Mouse (Mus musculus) heart, postnatal 0 days (tissue): ENCODE results near the gene Pde8b. TPM values are rescaled to one million over a fixed set of nuclear protein-coding genes. Genes with fewer than 3 reads are reported as not detected.

Experiments used
- ATAC-seq: fragments of 200-750 bp; cut with Nextera tagmentation; 2 replicates; pipeline ENCODE4 v1.8.0; 2017; ENCODE audit warnings: low read depth, moderate number of reproducible peaks, moderate library complexity; ENCODE audit not compliant: insufficient read depth
- DNase-seq: peaks from one replicate; pipeline ENCODE4 v3.0.0-alpha.2; 2016; ENCODE audit warnings: low spot score
- H3K27ac ChIP-seq: fragments of 300-500 bp; sonication (generic); 2 replicates; pipeline ENCODE4 v1.5.1; 2014; ENCODE audit warnings: low read depth, mild to moderate bottlenecking
- H3K27me3 ChIP-seq: fragments of 300-500 bp; sonication (generic); 2 replicates; pipeline ENCODE4 v1.6.1; 2014; ENCODE audit warnings: low read length, mixed read lengths; ENCODE audit not compliant: control insufficient read depth, insufficient read depth
- H3K36me3 ChIP-seq: fragments of 300-500 bp; sonication (generic); replicated peaks from 2 replicates; pipeline ENCODE4 v1.6.1; 2014; ENCODE audit warnings: low read length, mixed read lengths; ENCODE audit not compliant: control insufficient read depth, insufficient read depth
- H3K4me1 ChIP-seq: fragments of 300-500 bp; sonication (generic); 2 replicates; pipeline ENCODE4 v1.6.1; 2014; ENCODE audit warnings: antibody characterized with exemption; ENCODE audit not compliant: control insufficient read depth, insufficient read depth
- H3K4me2 ChIP-seq: fragments of 300-500 bp; sonication (generic); 2 replicates; pipeline ENCODE4 v1.6.1; 2014; ENCODE audit warnings: low read depth, mild to moderate bottlenecking, low read length, moderate library complexity
- H3K4me3 ChIP-seq: fragments of 300-500 bp; sonication (generic); 2 replicates; pipeline ENCODE4 v1.5.1; 2014; ENCODE audit warnings: low read depth, low read length
- H3K9ac ChIP-seq: fragments of 300-500 bp; sonication (generic); replicated peaks from 2 replicates; pipeline ENCODE4 v1.6.1; 2014; ENCODE audit warnings: low read depth, low read length, mixed read lengths
- H3K9me3 ChIP-seq: fragments of 300-500 bp; sonication (generic); replicated peaks from 2 replicates; pipeline ENCODE4 v1.6.1; 2016; ENCODE audit warnings: low read length; ENCODE audit not compliant: control insufficient read depth
- CTCF ChIP-seq: IDR thresholded peaks from 2 replicates; pipeline ENCODE4 v1.5.1; 2016; ENCODE audit warnings: antibody characterized with exemption, control low read depth, low read depth
- EP300 ChIP-seq: IDR thresholded peaks from 2 replicates; pipeline ENCODE4 v1.6.1; 2016; ENCODE audit warnings: antibody characterized with exemption, low read depth
- WGBS: fragments of 180-500 bp; shearing (Covaris S2); extraction: QIAGEN DNeasy Blood & Tissue Kit; methylation state at CpG from one replicate; pipeline ENCODE4 v1.1.7; 2014; 5-methylcytosine and 5-hydroxymethylcytosine counted together
- polyA plus RNA-seq: library from polyadenylated mRNA; unstranded; fragments of >200 nt; fragmentation: Nextera tagmentation; extraction: Ambion mirVana; gene quantifications from 2 replicates; pipeline ENCODE4 v1.2.1, GENCODE M21; 2015
- total RNA-seq: library from RNA; depleted of rRNA; stranded (reverse); fragments of >200 nt; gene quantifications from 2 replicates; pipeline ENCODE4 v1.2.3, GENCODE M21; 2014; ENCODE audit warnings: low replicate concordance; rRNA removed

The Pde8b gene
- total RNA-seq = 1.6 TPM in 1 of 2 replicates, not detected in the other
- polyA plus RNA-seq = 0.66 and 0.98 TPM in 2 replicates

- H3K36me3 ChIP-seq = no peaks in the 10 kb centered on the region
- peaks cover 27% of the 10 kb centered on the region for H3K27me3 ChIP-seq
- H3K9ac ChIP-seq = no peak within 1 kb of the TSS
- ATAC-seq = no peak
- WGBS = 4% methylated on average over 37 of the region's 37 CpGs
- peaks cover 6% of the 10 kb centered on the region; the same call in 1 of the 2 replicates for H3K4me1 ChIP-seq
- peak within 1 kb of the TSS; percentile 57 for H3K4me2 ChIP-seq
- TF ChIP-seq EP300 (no peak), CTCF (no peak)
- no peak within 1 kb of the TSS for H3K27ac ChIP-seq
- no peak for DNase-seq
- H3K4me3 ChIP-seq = peak within 1 kb of the TSS; percentile 32
- no peaks in the 10 kb centered on the region for H3K9me3 ChIP-seq
These were observed at the start of gene Pde8b for GRCm38 (mm10) chr13:95249511-95250456. TSS of gene Pde8b (minus strand) at chr13:95250336.

- DNase-seq (no peak), ATAC-seq (no peak)
- Histone ChIP-seq H3K9ac (no peak overlapping the region), H3K27me3 (no peaks in the 10 kb centered on the region), H3K9me3 (no peaks in the 10 kb centered on the region), H3K36me3 (no peaks in the 10 kb centered on the region), H3K4me2 (no peak overlapping the region), H3K27ac (no peak overlapping the region), H3K4me1 (no peaks in the 10 kb centered on the region), H3K4me3 (no peak overlapping the region)
- WGBS = 84% methylated on average over 4 of the region's 4 CpGs
- TF ChIP-seq EP300 (no peak), CTCF (no peak)
These were observed 41.8 kb upstream of the Pde8b start for GRCm38 (mm10) chr13:95291983-95292382.

DNA sequence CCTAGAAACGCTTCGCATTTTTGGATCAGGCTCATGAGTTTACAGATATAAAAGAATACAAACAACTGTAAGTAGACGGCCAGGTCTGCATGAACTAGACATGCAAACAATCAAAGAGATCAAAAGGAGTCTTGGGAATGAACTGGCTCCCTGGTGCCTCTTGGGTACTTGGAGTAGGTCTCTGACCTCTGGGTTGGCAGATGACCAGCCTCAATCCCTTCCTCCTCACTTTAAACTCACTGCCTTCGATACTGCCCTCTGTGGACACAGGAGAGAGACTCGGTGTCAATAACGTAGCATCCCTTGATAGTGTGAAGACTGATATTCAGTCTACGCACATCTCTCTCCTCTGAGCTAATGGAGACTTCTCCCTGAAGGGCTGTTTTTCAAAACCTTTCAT is 37.9 kb upstream of the Pde8b start:
- H3K9ac ChIP-seq = no peak overlapping the region
- no peaks in the 10 kb centered on the region for H3K36me3 ChIP-seq
- H3K4me2 ChIP-seq = no peak overlapping the region
- DNase-seq (no peak), ATAC-seq (no peak)
- H3K27me3 ChIP-seq = no peaks in the 10 kb centered on the region
- WGBS = 76% methylated on average over 7 of the region's 7 CpGs
- H3K9me3 ChIP-seq = no peaks in the 10 kb centered on the region
- TF ChIP-seq CTCF (no peak), EP300 (no peak)
- no peak overlapping the region for H3K27ac ChIP-seq
- H3K4me3 ChIP-seq = no peak overlapping the region
- H3K4me1 ChIP-seq = no peaks in the 10 kb centered on the region

DNA sequence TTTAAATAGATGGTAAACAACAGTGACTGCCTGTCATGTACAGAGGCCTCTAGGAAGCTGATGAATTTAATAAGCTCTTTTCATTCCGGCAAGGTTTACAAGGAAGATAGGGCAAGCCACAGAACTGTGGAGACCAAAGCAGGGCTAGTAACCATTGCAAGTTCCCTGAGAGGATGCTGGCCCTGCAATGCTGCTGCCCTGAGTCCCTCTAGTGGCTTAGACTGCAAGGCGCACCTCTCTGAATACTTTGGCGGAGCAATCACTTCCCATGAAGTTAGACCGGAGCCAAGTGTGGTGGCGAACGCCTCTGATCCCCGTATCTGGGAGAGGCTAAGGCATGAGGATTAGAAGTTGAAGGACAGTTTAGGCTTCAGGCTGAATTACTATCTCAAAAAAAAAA is 36.9 kb upstream of the Pde8b start:
- WGBS = 5% methylated on average over 7 of the region's 7 CpGs
- no peaks in the 10 kb centered on the region for H3K9me3 ChIP-seq
- no peaks in the 10 kb centered on the region for H3K4me1 ChIP-seq
- DNase-seq (peak; percentile 72), ATAC-seq (peak; percentile 84)
- H3K4me3 ChIP-seq = no peak overlapping the region
- H3K27me3 ChIP-seq = no peaks in the 10 kb centered on the region
- no peak overlapping the region for H3K4me2 ChIP-seq
- peak; percentile 94 for TF ChIP-seq CTCF
- TF ChIP-seq EP300 = no peak
- H3K36me3 ChIP-seq = no peaks in the 10 kb centered on the region
- no peak overlapping the region for H3K27ac ChIP-seq
- no peak overlapping the region for H3K9ac ChIP-seq

- no peak overlapping the region for H3K9ac ChIP-seq
- no peaks in the 10 kb centered on the region for H3K27me3 ChIP-seq
- WGBS = 35% methylated on average over 6 of the region's 7 CpGs
- DNase-seq (no peak), ATAC-seq (no peak)
- H3K4me2 ChIP-seq = no peak overlapping the region
- TF ChIP-seq EP300 (no peak), CTCF (no peak)
- no peak overlapping the region for H3K4me3 ChIP-seq
- no peaks in the 10 kb centered on the region for H3K36me3 ChIP-seq
- H3K9me3 ChIP-seq = no peaks in the 10 kb centered on the region
- no peak overlapping the region for H3K27ac ChIP-seq
- H3K4me1 ChIP-seq = no peaks in the 10 kb centered on the region
These were observed 31.9 kb upstream of the Pde8b start for GRCm38 (mm10) chr13:95281740-95282673.
